Mouse (Mus musculus) midbrain, embryonic 13.5 days (tissue): Measurements from ENCODE around the gene Cdk16. TPM values are rescaled to one million over a fixed set of nuclear protein-coding genes. Genes with fewer than 3 reads are reported as not detected.

Experiments
- polyA plus RNA-seq: library from polyadenylated mRNA; unstranded; fragments of >200 nt; fragmentation: Nextera tagmentation; extraction: Ambion mirVana; gene quantifications from 2 replicates; pipeline ENCODE4 v1.2.1, GENCODE M21; 2015

The Cdk16 gene
- polyA plus RNA-seq, 1 experiment from 2014 or later: 128 TPM

Other genes starting within 250 kb of the Cdk16 start
- 0.12 and 0.32 TPM in 2 replicates for gene Rgn, start 138.2 kb upstream of the Cdk16 start, polyA plus RNA-seq
- gene Rbm10, start 70.5 kb upstream of the Cdk16 start, polyA plus RNA-seq: 72.6 and 81.7 TPM in 2 replicates
- 210 and 223 TPM in 2 replicates for gene Ndufb11, start 70.3 kb upstream of the Cdk16 start, polyA plus RNA-seq
- 418 and 425 TPM in 2 replicates for gene Uba1, start 29.6 kb upstream of the Cdk16 start, polyA plus RNA-seq
- gene Usp11, start 16.0 kb downstream of the Cdk16 start, polyA plus RNA-seq: 100.0 and 101 TPM in 2 replicates
- gene Araf, start 109.9 kb downstream of the Cdk16 start, polyA plus RNA-seq: 245 and 255 TPM in 2 replicates
- gene Timp1, start 182.2 kb downstream of the Cdk16 start, polyA plus RNA-seq: 2.9 and 3.5 TPM in 2 replicates
- 26.5 and 30.8 TPM in 2 replicates for gene Syn1, start 233.1 kb downstream of the Cdk16 start, polyA plus RNA-seq
- gene Cfp, start 243.6 kb downstream of the Cdk16 start, polyA plus RNA-seq: 5.3 and 7.4 TPM in 2 replicates